Mouse (Mus musculus) neural tube, embryonic 15.5 days (tissue): ENCODE measurements around the gene Nudt9. TPM values are rescaled to one million over a fixed set of nuclear protein-coding genes. Genes with fewer than 3 reads are reported as not detected.

Source experiments
- ATAC-seq: fragments of 200-750 bp; cut with Nextera tagmentation; 2 replicates; pipeline ENCODE4 v1.8.0; 2017; ENCODE audit warnings: mild to moderate bottlenecking, moderate TSS enrichment, moderate library complexity; ENCODE audit not compliant: low FRiP score
- H3K27ac ChIP-seq: fragments of 300-500 bp; sonication (generic); replicated peaks from 2 replicates; pipeline ENCODE4 v1.5.1; 2015; ENCODE audit warnings: mild to moderate bottlenecking, inconsistent platforms
- H3K27me3 ChIP-seq: fragments of 300-500 bp; sonication (generic); replicated peaks from 2 replicates; pipeline ENCODE4 v1.6.1; 2015; ENCODE audit warnings: inconsistent platforms
- H3K36me3 ChIP-seq: fragments of 300-500 bp; sonication (generic); 2 replicates; pipeline ENCODE4 v1.6.1; 2015; ENCODE audit warnings: inconsistent platforms
- H3K4me1 ChIP-seq: fragments of 300-500 bp; sonication (generic); 2 replicates; pipeline ENCODE4 v1.6.1; 2015; ENCODE audit warnings: inconsistent platforms
- H3K4me2 ChIP-seq: fragments of 300-500 bp; sonication (generic); 2 replicates; pipeline ENCODE4 v1.6.1; 2015; ENCODE audit warnings: inconsistent platforms, mild to moderate bottlenecking, moderate library complexity
- H3K4me3 ChIP-seq: fragments of 300-500 bp; sonication (generic); replicated peaks from 2 replicates; pipeline ENCODE4 v1.5.1; 2015; ENCODE audit warnings: mild to moderate bottlenecking, inconsistent platforms
- H3K9ac ChIP-seq: fragments of 300-500 bp; sonication (generic); replicated peaks from 2 replicates; pipeline ENCODE4 v1.6.1; 2015; ENCODE audit warnings: mild to moderate bottlenecking, inconsistent platforms
- H3K9me3 ChIP-seq: fragments of 300-500 bp; sonication (generic); replicated peaks from 2 replicates; pipeline ENCODE4 v1.6.1; 2016; ENCODE audit warnings: inconsistent platforms
- WGBS: fragments of 180-500 bp; shearing (Covaris S2); methylation state at CpG from one replicate; pipeline ENCODE4 v1.1.7; 2015; ENCODE audit warnings: mixed read lengths; 5-methylcytosine and 5-hydroxymethylcytosine counted together
- microRNA-seq: library from miRNA; unstranded; fragments of <30 nt; microRNA quantifications from one replicate; pipeline ENCODE4, GENCODE M21; 2017
- polyA plus RNA-seq: library from polyadenylated mRNA; unstranded; fragments of >200 nt; fragmentation: Nextera tagmentation; extraction: Ambion mirVana; gene quantifications from 2 replicates; pipeline ENCODE4 v1.2.1, GENCODE M21; 2015

Nudt9 gene
- polyA plus RNA-seq, 1 experiment from 2014 or later: 73.2 TPM

GRCm38 (mm10) chr5:104110171-104110920 is 64.2 kb downstream of the Nudt9 start:
- Histone ChIP-seq H3K4me2 (peak overlapping the region; percentile 50), H3K27ac (peak overlapping the region; percentile 84), H3K9me3 (no peaks in the 10 kb centered on the region), H3K9ac (no peak overlapping the region; the same call in 1 of the 2 replicates), H3K36me3 (no peaks in the 10 kb centered on the region), H3K4me3 (peak overlapping the region; percentile 41), H3K27me3 (no peaks in the 10 kb centered on the region), H3K4me1 (peaks cover 75% of the 10 kb centered on the region)
- ATAC-seq: peak; percentile 64
- WGBS: 8% methylated on average over 9 of the region's 9 CpGs

- Histone ChIP-seq H3K27ac (peak overlapping the region; percentile 84), H3K4me2 (peak overlapping the region; percentile 50), H3K36me3 (no peaks in the 10 kb centered on the region), H3K9ac (peak overlapping the region; percentile 46; the same call in 1 of the 2 replicates), H3K4me1 (peaks cover 75% of the 10 kb centered on the region), H3K27me3 (no peaks in the 10 kb centered on the region), H3K9me3 (no peaks in the 10 kb centered on the region), H3K4me3 (peak overlapping the region; percentile 41)
- ATAC-seq: no peak
- WGBS: 3% methylated on average over 9 of the region's 9 CpGs
These were observed 65.9 kb downstream of the Nudt9 start for GRCm38 (mm10) chr5:104112016-104112415.

GRCm38 (mm10) chr5:104112511-104112910 is 66.4 kb downstream of the Nudt9 start:
- peaks cover 74% of the 10 kb centered on the region for H3K4me1 ChIP-seq
- no peaks in the 10 kb centered on the region for H3K9me3 ChIP-seq
- peak overlapping the region; percentile 50 for H3K4me2 ChIP-seq
- 11% methylated on average over 5 of the region's 5 CpGs for WGBS
- no peaks in the 10 kb centered on the region for H3K36me3 ChIP-seq
- peak overlapping the region; percentile 46 for H3K9ac ChIP-seq
- H3K27me3 ChIP-seq: no peaks in the 10 kb centered on the region
- peak overlapping the region; percentile 41 for H3K4me3 ChIP-seq
- no peak for ATAC-seq
- peak overlapping the region; percentile 84 for H3K27ac ChIP-seq

- no peaks in the 10 kb centered on the region for H3K9me3 ChIP-seq
- peaks cover 62% of the 10 kb centered on the region for H3K4me1 ChIP-seq
- 5% methylated on average over 15 of the region's 15 CpGs for WGBS
These were observed 67.5 kb downstream of the Nudt9 start, which contains the start of gene Sparcl1 for GRCm38 (mm10) chr5:104113491-104114172. Gene Sparcl1, minus strand, starts transcription at chr5:104113733.

More at GRCm38 (mm10) chr5:104113491-104114172, 67.5 kb downstream of the Nudt9 start, which contains the start of gene Sparcl1:
- peak within 1 kb of the TSS; percentile 41 for H3K4me3 ChIP-seq
- H3K27ac ChIP-seq: peak within 1 kb of the TSS; percentile 84
- peak within 1 kb of the TSS; percentile 50 for H3K4me2 ChIP-seq
- no peaks in the 10 kb centered on the region for H3K36me3 ChIP-seq
- H3K9ac ChIP-seq: peak within 1 kb of the TSS; percentile 51
- 0 out of 2 replicates have a peak, but pooled peaks have one; percentile 25 for ATAC-seq
- no peaks in the 10 kb centered on the region for H3K27me3 ChIP-seq

Small RNA genes lying within 50 kb of the gene (microRNA-seq; reads per million reads assigned to microRNA genes)
- gene Mir5619: 3.3 reads per million, percentile 12 among the genes with 10 or more reads in this experiment

Other genes starting within 250 kb of the Nudt9 start
- 34.9 and 38.1 TPM in 2 replicates for gene Klhl8, start 135.0 kb upstream of the Nudt9 start, polyA plus RNA-seq
- 0.95 TPM in 1 of 2 replicates, not detected in the other for gene Hsd17b13, start 68.9 kb upstream of the Nudt9 start, polyA plus RNA-seq
- 4.3 TPM in 2 replicates for gene Hsd17b11, start 24.4 kb upstream of the Nudt9 start, polyA plus RNA-seq
- gene Gm17660, start 31.3 kb downstream of the Nudt9 start, polyA plus RNA-seq: not detected in 2 replicates
- gene Sparcl1, start 67.4 kb downstream of the Nudt9 start, polyA plus RNA-seq: 479 and 515 TPM in 2 replicates
- gene Dspp, start 124.4 kb downstream of the Nudt9 start, polyA plus RNA-seq: not detected in 2 replicates
- gene Dmp1, start 156.3 kb downstream of the Nudt9 start, polyA plus RNA-seq: 0.59 and 0.91 TPM in 2 replicates